Mouse (Mus musculus): ENCODE data around the gene Focad. TPM values are rescaled to one million over a fixed set of nuclear protein-coding genes. Genes with fewer than 3 reads are reported as not detected.
"Not testable (repeated sequence)": the region's sequence is repeated elsewhere in the genome, so short reads cannot be mapped to it uniquely, and the experiment has no call there.

The Focad gene
- total and polyA plus RNA-seq, 2 experiments from 2014 or later, result 5.0 to 13.2 TPM

DNA sequence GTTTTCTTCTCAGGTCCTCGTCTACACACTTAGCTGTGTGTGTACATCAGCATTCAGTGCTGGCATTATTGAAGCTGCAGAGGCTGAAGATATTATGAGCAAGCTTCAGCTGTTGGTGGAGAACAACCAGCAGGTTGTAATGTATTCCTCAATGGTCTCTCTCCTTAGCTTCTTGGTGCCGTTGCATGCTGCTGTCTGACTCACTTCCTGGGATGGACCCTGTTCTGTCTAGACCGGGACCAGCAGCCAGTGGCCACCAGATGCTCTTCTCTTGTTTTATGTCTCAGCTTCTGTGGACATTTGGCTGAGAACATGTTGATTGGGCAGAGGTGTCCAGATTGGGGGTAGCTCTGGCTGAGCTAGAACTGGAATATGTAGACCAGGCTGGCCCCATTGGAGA, 263.0 kb downstream of the Focad start:
- H3K9ac ChIP-seq (replicated peaks; ENCODE audit: low read depth, low read length), result no peak overlapping the region
- H3K4me3 ChIP-seq (ENCODE audit: low read depth, low read length), result no peak overlapping the region
- H3K4me2 ChIP-seq (ENCODE audit: low read depth, low read length), result no peak overlapping the region
- no peaks in the 10 kb centered on the region for H3K27me3 ChIP-seq (ENCODE audit: control insufficient read depth, insufficient read depth, low read length)
- no peaks in the 10 kb centered on the region for H3K9me3 ChIP-seq (replicated peaks; ENCODE audit: control insufficient read depth, low read length)
- H3K36me3 ChIP-seq (replicated peaks; ENCODE audit: control insufficient read depth, insufficient read depth, low read length), result no peaks in the 10 kb centered on the region
- DNase-seq (ENCODE audit: low spot score) (no peak), ATAC-seq (ENCODE audit: insufficient read depth, low read depth) (no peak)
- TF ChIP-seq EP300 (IDR thresholded peaks at IDR 0.05; ENCODE audit: low read depth), result no peak
- TF ChIP-seq CTCF (IDR thresholded peaks at IDR 0.05; ENCODE audit: low read depth), result no peak
- no peaks in the 10 kb centered on the region for H3K4me1 ChIP-seq (ENCODE audit: control insufficient read depth, insufficient read depth)
- H3K27ac ChIP-seq (ENCODE audit: low read depth), result no peak overlapping the region
- WGBS, result 61% methylated on average over 3 of the region's 3 CpGs

DNA sequence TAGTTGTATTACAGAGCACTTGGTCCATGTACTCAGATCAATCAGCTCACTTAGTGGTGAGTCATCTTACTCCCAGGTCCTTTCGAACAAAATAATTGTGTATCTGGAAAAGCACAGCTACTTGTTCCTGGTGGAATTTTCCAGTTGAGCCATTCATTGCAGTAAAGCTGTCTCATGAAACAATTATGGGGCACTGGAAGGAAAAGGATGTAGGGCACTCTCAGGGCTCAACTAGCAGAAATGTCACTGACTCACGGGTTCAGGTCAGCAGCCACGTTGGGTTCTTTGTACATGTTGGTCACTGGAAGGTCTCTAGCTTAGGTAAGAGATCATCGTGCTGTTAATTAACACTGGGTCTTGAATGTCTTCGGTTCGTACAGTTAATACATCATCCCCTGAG, 275.5 kb downstream of the Focad start:
- Histone ChIP-seq H3K27me3 (ENCODE audit: control insufficient read depth, insufficient read depth, low read length) (no peaks in the 10 kb centered on the region), H3K4me2 (ENCODE audit: low read depth, low read length) (no peak overlapping the region), H3K9ac (replicated peaks; ENCODE audit: low read depth, low read length) (no peak overlapping the region), H3K27ac (ENCODE audit: low read depth) (no peak overlapping the region), H3K4me3 (ENCODE audit: low read depth, low read length) (no peak overlapping the region), H3K4me1 (ENCODE audit: control insufficient read depth, insufficient read depth) (no peaks in the 10 kb centered on the region), H3K9me3 (replicated peaks; ENCODE audit: control insufficient read depth, low read length) (no peaks in the 10 kb centered on the region), H3K36me3 (replicated peaks; ENCODE audit: control insufficient read depth, insufficient read depth, low read length) (no peaks in the 10 kb centered on the region)
- TF ChIP-seq CTCF (IDR thresholded peaks at IDR 0.05; ENCODE audit: low read depth), result no peak
- no peak for TF ChIP-seq EP300 (IDR thresholded peaks at IDR 0.05; ENCODE audit: low read depth)
- 88% methylated on average over 6 of the region's 6 CpGs for WGBS
- no peak for ATAC-seq (ENCODE audit: insufficient read depth, low read depth)
- DNase-seq (ENCODE audit: low spot score), result no peak

DNA sequence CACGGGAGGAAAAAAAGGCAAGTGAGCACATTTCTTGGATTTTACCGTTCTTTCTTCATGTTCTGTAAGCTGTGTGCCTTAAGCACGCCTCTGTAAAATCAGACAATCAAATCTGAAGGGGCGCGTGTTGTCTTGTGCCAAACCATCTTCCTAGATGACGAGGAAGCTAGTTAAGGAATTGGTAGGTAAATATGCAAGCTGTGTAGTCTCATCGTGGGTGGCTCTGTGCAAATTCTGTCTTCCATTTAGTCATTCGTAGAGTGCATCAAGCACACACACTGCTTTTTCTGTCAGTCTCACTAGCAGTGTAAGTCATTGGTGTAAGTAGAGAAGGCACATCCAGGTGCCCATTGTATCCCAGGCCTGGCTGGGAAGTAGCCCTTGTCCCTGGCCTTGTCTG, 276.4 kb downstream of the Focad start:
- no peaks in the 10 kb centered on the region for H3K36me3 ChIP-seq (replicated peaks; ENCODE audit: control insufficient read depth, insufficient read depth, low read length)
- 94% methylated on average over 8 of the region's 8 CpGs for WGBS
- no peaks in the 10 kb centered on the region for H3K9me3 ChIP-seq (replicated peaks; ENCODE audit: control insufficient read depth, low read length)
- DNase-seq (ENCODE audit: low spot score) (no peak), ATAC-seq (ENCODE audit: insufficient read depth, low read depth) (no peak)
- H3K4me3 ChIP-seq (ENCODE audit: low read depth, low read length), result no peak overlapping the region
- no peak overlapping the region for H3K27ac ChIP-seq (ENCODE audit: low read depth)
- no peak overlapping the region for H3K4me2 ChIP-seq (ENCODE audit: low read depth, low read length)
- H3K9ac ChIP-seq (replicated peaks; ENCODE audit: low read depth, low read length), result no peak overlapping the region
- no peaks in the 10 kb centered on the region for H3K4me1 ChIP-seq (ENCODE audit: control insufficient read depth, insufficient read depth)
- H3K27me3 ChIP-seq (ENCODE audit: control insufficient read depth, insufficient read depth, low read length), result no peaks in the 10 kb centered on the region
- TF ChIP-seq CTCF (IDR thresholded peaks at IDR 0.05; ENCODE audit: low read depth) (no peak), EP300 (IDR thresholded peaks at IDR 0.05; ENCODE audit: low read depth) (no peak)

DNA sequence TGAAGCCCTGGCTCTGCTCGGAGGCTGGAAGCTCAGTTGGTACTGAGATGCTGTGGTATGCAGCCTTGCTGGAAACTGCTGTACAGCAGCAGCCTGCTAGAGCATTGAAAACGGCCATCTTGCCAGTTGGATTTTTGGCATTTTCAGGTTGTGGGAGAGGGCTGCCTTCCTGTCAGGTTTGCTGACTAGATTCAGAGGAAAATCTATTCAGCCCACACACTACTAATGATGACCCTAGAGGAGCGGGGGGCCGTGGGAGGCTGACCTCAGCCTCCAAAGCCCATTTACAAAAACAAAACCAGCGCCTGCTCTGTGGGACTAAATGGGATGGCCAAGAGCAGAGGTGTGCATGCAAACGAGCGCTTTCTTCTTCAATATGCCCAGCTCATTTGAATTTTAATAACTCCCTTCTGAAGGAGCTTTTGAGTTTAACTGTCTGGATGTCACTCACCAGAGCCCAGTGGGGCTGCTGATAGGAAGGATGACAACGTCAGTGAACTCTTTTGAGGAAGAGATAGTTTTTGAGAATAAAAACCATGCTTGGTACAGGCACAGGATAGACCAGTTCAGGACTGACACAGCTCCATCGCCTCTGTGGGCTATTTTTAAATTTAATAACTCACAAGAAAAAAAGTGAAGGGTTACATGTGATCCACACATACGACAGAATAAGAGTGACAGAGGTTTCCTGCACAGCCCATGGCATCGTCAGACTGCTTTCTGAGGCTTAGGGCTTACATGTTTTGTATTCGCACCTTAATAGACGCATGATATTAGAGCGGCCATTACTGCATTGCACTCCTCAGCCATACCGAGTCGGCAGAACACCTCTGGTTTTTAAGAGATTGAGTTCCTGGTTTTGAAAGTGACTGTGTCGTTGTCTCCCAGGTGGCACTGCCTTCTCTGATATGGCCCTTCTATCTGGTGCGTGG, 278.1 kb downstream of the Focad start:
- no peak overlapping the region for H3K4me2 ChIP-seq (ENCODE audit: low read depth, low read length)
- whole genome bisulfite sequencing, result 76% methylated on average over 18 of the region's 18 CpGs
- no peak overlapping the region for H3K27ac ChIP-seq (ENCODE audit: low read depth)
- no peak overlapping the region for H3K4me3 ChIP-seq (ENCODE audit: low read depth, low read length)
- no peaks in the 10 kb centered on the region for H3K36me3 ChIP-seq (replicated peaks; ENCODE audit: control insufficient read depth, insufficient read depth, low read length)
- H3K27me3 ChIP-seq (ENCODE audit: control insufficient read depth, insufficient read depth, low read length), result no peaks in the 10 kb centered on the region
- no peak for ATAC-seq (ENCODE audit: insufficient read depth, low read depth)
- no peaks in the 10 kb centered on the region for H3K4me1 ChIP-seq (ENCODE audit: control insufficient read depth, insufficient read depth)
- no peaks in the 10 kb centered on the region for H3K9me3 ChIP-seq (replicated peaks; ENCODE audit: control insufficient read depth, low read length)
- no peak for DNase-seq (ENCODE audit: low spot score)
- no peak overlapping the region for H3K9ac ChIP-seq (replicated peaks; ENCODE audit: low read depth, low read length)
- TF ChIP-seq EP300 (IDR thresholded peaks at IDR 0.05; ENCODE audit: low read depth) (no peak), CTCF (IDR thresholded peaks at IDR 0.05; ENCODE audit: low read depth) (no peak)

DNA sequence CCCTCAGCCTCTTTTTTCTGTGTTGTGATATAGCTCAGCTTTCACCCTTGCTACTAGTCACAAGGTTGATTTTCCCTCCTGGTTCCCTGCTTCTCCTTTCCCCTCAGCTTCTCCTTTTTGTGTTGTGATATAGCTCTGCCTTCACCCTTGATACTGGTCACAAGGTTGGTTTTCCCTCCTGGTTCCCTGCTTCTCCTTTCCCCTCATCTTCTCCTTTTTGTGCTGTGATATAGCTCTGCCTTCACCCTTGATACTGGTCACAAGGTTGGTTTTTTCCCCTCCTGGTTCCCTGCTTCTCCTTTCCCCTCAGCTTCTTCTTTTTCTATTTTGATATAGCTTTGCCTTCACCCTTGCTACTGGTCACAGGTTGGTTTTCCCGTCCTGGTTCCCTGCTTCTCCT, 295.6 kb downstream of the Focad start:
- ATAC-seq (ENCODE audit: insufficient read depth, low read depth) (no peak), DNase-seq (ENCODE audit: low spot score) (no peak)
- H3K4me3 ChIP-seq (ENCODE audit: low read depth, low read length), result no peak overlapping the region
- WGBS, result 44% methylated on average over 1 of the region's 1 CpGs
- no peaks in the 10 kb centered on the region for H3K9me3 ChIP-seq (replicated peaks; ENCODE audit: control insufficient read depth, low read length)
- H3K27ac ChIP-seq (ENCODE audit: low read depth), result no peak overlapping the region
- no peak overlapping the region for H3K9ac ChIP-seq (replicated peaks; ENCODE audit: low read depth, low read length)
- H3K36me3 ChIP-seq (replicated peaks; ENCODE audit: control insufficient read depth, insufficient read depth, low read length), result no peaks in the 10 kb centered on the region
- H3K4me1 ChIP-seq (ENCODE audit: control insufficient read depth, insufficient read depth), result no peaks in the 10 kb centered on the region; the same call in 1 of the 2 replicates
- TF ChIP-seq EP300 (IDR thresholded peaks at IDR 0.05; ENCODE audit: low read depth), result no peak
- no peak for TF ChIP-seq CTCF (IDR thresholded peaks at IDR 0.05; ENCODE audit: low read depth)
- no peak overlapping the region for H3K4me2 ChIP-seq (ENCODE audit: low read depth, low read length)
- no peaks in the 10 kb centered on the region for H3K27me3 ChIP-seq (ENCODE audit: control insufficient read depth, insufficient read depth, low read length)

DNA sequence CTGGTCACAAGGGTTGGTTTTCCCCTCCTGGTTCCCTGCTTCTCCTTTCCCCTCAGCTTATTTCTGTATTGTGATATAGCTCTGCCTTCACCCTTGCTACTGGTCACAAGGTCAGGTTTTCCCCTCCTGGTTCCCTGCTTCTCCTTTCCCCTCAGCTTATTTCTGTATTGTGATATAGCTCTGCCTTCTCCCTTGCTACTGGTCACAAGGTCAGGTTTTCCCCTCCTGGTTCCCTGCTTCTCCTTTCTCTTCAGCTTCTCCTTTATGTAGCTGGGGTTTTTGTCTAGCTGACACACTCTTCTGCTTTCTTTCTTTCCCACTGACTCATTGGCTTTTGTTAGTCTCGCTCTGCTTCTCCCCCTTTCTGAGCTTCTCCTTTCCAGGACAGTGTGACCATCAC, 296.2 kb downstream of the Focad start:
- not testable (repeated sequence) for DNase-seq (ENCODE audit: low spot score); H3K4me3 ChIP-seq (ENCODE audit: low read depth, low read length); H3K9me3 ChIP-seq (replicated peaks; ENCODE audit: control insufficient read depth, low read length); H3K27me3 ChIP-seq (ENCODE audit: control insufficient read depth, insufficient read depth, low read length); H3K4me1 ChIP-seq (ENCODE audit: control insufficient read depth, insufficient read depth); H3K27ac ChIP-seq (ENCODE audit: low read depth); H3K4me2 ChIP-seq (ENCODE audit: low read depth, low read length); H3K36me3 ChIP-seq (replicated peaks; ENCODE audit: control insufficient read depth, insufficient read depth, low read length); H3K9ac ChIP-seq (replicated peaks; ENCODE audit: low read depth, low read length); ATAC-seq (ENCODE audit: insufficient read depth, low read depth)
- WGBS, result 85% methylated on average over 1 of the region's 1 CpGs
